ENCODE assay signal across 10 mouse cellular contexts in the genomic region with DNA sequence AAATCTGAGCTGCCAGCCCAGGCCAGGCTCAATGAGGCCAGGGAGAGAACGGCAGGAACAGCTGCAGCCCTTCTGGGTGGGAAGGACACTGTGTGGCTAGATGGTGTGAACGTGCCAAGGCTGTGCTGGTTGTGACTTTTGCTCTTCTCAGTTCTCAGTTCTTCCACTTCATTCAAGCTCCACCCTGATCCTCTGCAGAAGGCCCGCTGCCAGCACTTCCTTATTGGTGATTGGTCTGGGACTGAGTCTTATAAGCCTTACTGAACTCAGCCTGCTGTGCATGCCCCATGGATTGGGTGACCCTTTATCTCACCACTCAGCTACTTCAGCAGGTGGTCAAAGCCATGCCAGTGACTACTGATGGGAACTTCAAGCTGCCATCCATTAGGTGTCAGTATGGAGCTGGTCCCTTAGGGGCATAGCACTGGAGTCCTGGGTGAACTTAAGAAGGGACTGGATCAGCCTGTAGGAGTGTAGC. TPM values are rescaled to one million over a fixed set of nuclear protein-coding genes. Genes with fewer than 3 reads are reported as not detected.
A peak's percentile ranks its signal among the peaks of the same experiment; 100 is the strongest.
DNase-seq lines count a peak whose midpoint lies in the region; ATAC-seq and TF ChIP-seq lines count a peak whose summit lies in the region.
"Had no signal": no experiment of that assay in that cellular context is flagged by ENCODE, and none has a peak within 500 bp of the region (broad histone marks: within the 10 kb centered on the region; RNA-seq: fewer than 3 reads in every experiment).

No protein-coding gene starts in this region.

- H3K36me3 ChIP-seq in thymus, adult 2 months (ENCODE audit: control insufficient read depth, insufficient read depth, low read length) = no peaks in the 10 kb centered on the region
- no peaks in the 10 kb centered on the region for H3K36me3 ChIP-seq in intestine, embryonic 15.5 days
- H3K36me3 ChIP-seq in midbrain, embryonic 14.5 days (ENCODE audit: control insufficient read depth, insufficient read depth, low read length) = no peaks in the 10 kb centered on the region
- H3K36me3 ChIP-seq: G1E; midbrain, embryonic 12.5 days had no signal

- ATAC-seq in intestine, embryonic 15.5 days = peak; percentile 53
- ATAC-seq in midbrain, embryonic 14.5 days (ENCODE audit: low FRiP score, low TSS enrichment) = no peak

- peak; percentile 45 to 48 for DNase-seq in cerebellum, adult 2 months
- DNase-seq in cerebellum, adult 11-12 months = no peak
- DNase-seq in thymus, adult 2 months = peak; percentile 1
- DNase-seq in thymus, postnatal 36 days = no peak
- no peak for DNase-seq in Muller cell, postnatal 12 days (ENCODE audit: inconsistent ontology term)
- DNase-seq in yolk sac, embryonic 10.5 days (ENCODE audit: low spot score) = no peak
- DNase-seq in midbrain, embryonic 14.5 days = no peak

- no peak overlapping the region for H3K4me3 ChIP-seq in cerebellum, adult 2 months (replicated peaks; ENCODE audit: insufficient read depth, low read depth, low read length)
- H3K4me3 ChIP-seq in thymus, adult 2 months (ENCODE audit: control insufficient read depth, insufficient read depth, low read length) = no peak overlapping the region
- H3K4me3 ChIP-seq in intestine, embryonic 15.5 days (replicated peaks) = no peak overlapping the region
- no peak overlapping the region for H3K4me3 ChIP-seq in midbrain, embryonic 14.5 days (replicated peaks; ENCODE audit: low read depth, low read length)
- H3K4me3 ChIP-seq: midbrain, embryonic 12.5 days had no signal

- no peak overlapping the region for H3K4me2 ChIP-seq in intestine, embryonic 15.5 days (replicated peaks)
- no peak overlapping the region for H3K4me2 ChIP-seq in midbrain, embryonic 14.5 days (ENCODE audit: low read length)
- H3K4me2 ChIP-seq: midbrain, embryonic 12.5 days had no signal

- H3K9me3 ChIP-seq in intestine, embryonic 15.5 days = no peaks in the 10 kb centered on the region
- no peaks in the 10 kb centered on the region for H3K9me3 ChIP-seq in midbrain, embryonic 14.5 days (ENCODE audit: control insufficient read depth, low read length)
- H3K9me3 ChIP-seq: G1E; midbrain, embryonic 12.5 days had no signal

- no peak overlapping the region for H3K9ac ChIP-seq in intestine, embryonic 15.5 days
- no peak overlapping the region for H3K9ac ChIP-seq in midbrain, embryonic 14.5 days (replicated peaks; ENCODE audit: low read length)
- H3K9ac ChIP-seq: midbrain, embryonic 12.5 days had no signal

- H3K4me1 ChIP-seq in cerebellum, adult 2 months (ENCODE audit: control insufficient read depth, insufficient read depth, low read length) = peaks cover 39% of the 10 kb centered on the region
- no peaks in the 10 kb centered on the region for H3K4me1 ChIP-seq in thymus, adult 2 months (replicated peaks; ENCODE audit: control insufficient read depth, insufficient read depth, low read length)
- no peaks in the 10 kb centered on the region for H3K4me1 ChIP-seq in intestine, embryonic 15.5 days (replicated peaks)
- H3K4me1 ChIP-seq in midbrain, embryonic 14.5 days (ENCODE audit: control insufficient read depth, insufficient read depth, low read length) = no peaks in the 10 kb centered on the region
- H3K4me1 ChIP-seq: midbrain, embryonic 12.5 days had no signal

- no peaks in the 10 kb centered on the region for H3K27me3 ChIP-seq in cerebellum, adult 2 months (ENCODE audit: control insufficient read depth, insufficient read depth, low read length)
- H3K27me3 ChIP-seq in thymus, adult 2 months (ENCODE audit: control insufficient read depth, insufficient read depth, low read length) = no peaks in the 10 kb centered on the region
- no peaks in the 10 kb centered on the region for H3K27me3 ChIP-seq in intestine, embryonic 15.5 days (replicated peaks)
- no peaks in the 10 kb centered on the region for H3K27me3 ChIP-seq in midbrain, embryonic 14.5 days (ENCODE audit: control insufficient read depth, insufficient read depth, low read length)
- H3K27me3 ChIP-seq: midbrain, embryonic 12.5 days had no signal

- TF ChIP-seq CTCF in cerebellum, adult 2 months (IDR thresholded peaks at IDR 0.05; ENCODE audit: borderline replicate concordance, insufficient read depth, low read depth, low read length) = peak; percentile 42; the same call in 1 of the 2 replicates
- TF ChIP-seq CTCF in thymus, adult 2 months (IDR thresholded peaks at IDR 0.05; ENCODE audit: borderline replicate concordance, control insufficient read depth, extremely low read depth, insufficient read depth, low read length, poor library complexity) = no peak

- TF ChIP-seq POLR2A in cerebellum, adult 2 months (IDR thresholded peaks at IDR 0.05; ENCODE audit: borderline replicate concordance, insufficient read depth, low read length) = no peak
- TF ChIP-seq POLR2A in thymus, adult 2 months (IDR thresholded peaks at IDR 0.05; ENCODE audit: control insufficient read depth, extremely low read depth, insufficient read depth, low read length, poor library complexity) = no peak

- 23% methylated on average over 3 of the region's 3 CpGs for WGBS in cerebellum, adult 2 months
- 44% methylated on average over 3 of the region's 3 CpGs for WGBS in thymus, adult 2 months
- WGBS in intestine, embryonic 15.5 days = 46% methylated on average over 3 of the region's 3 CpGs
- 77% methylated on average over 3 of the region's 3 CpGs for WGBS in midbrain, embryonic 14.5 days

- H3K27ac ChIP-seq in cerebellum, adult 2 months (ENCODE audit: insufficient read depth, low read length) = peak overlapping the region; percentile 97
- H3K27ac ChIP-seq in thymus, adult 2 months (ENCODE audit: control insufficient read depth, insufficient read depth, low read length) = no peak overlapping the region
- H3K27ac ChIP-seq in intestine, embryonic 15.5 days = no peak overlapping the region
- no peak overlapping the region for H3K27ac ChIP-seq in midbrain, embryonic 14.5 days (replicated peaks; ENCODE audit: low read depth, low read length)
- H3K27ac ChIP-seq: midbrain, embryonic 12.5 days had no signal

RNA-seq across cellular contexts. Expression of gene Atp2b3, which starts 23.6 kb away (rescaled TPM):
- 113 and 144 TPM in 2 replicates for polyA plus RNA-seq in cerebellum, adult 2 months (2012; rRNA removed)
- polyA plus RNA-seq in thymus, adult 2 months (2012; rRNA removed) = 0.05 and 0.06 TPM in 2 replicates
- 0.26 and 0.28 TPM in 2 replicates for polyA plus RNA-seq in intestine, embryonic 15.5 days (2015; fragmentation: Nextera tagmentation; extraction: Ambion mirVana)
- polyA plus RNA-seq in midbrain, embryonic 14.5 days (2014; fragmentation: Nextera tagmentation; extraction: Ambion mirVana) = 4.9 and 5.0 TPM in 2 replicates
- polyA plus RNA-seq: G1E had no signal

RNA-seq across cellular contexts. Expression of gene Bgn, which starts 43.0 kb away (rescaled TPM):
- 14.2 and 17.2 TPM in 2 replicates for polyA plus RNA-seq in cerebellum, adult 2 months (2012; rRNA removed)
- polyA plus RNA-seq in thymus, adult 2 months (2012; rRNA removed) = 83.6 and 91.6 TPM in 2 replicates
- 48.5 and 52.7 TPM in 2 replicates for polyA plus RNA-seq in intestine, embryonic 15.5 days (2015; fragmentation: Nextera tagmentation; extraction: Ambion mirVana)
- polyA plus RNA-seq in midbrain, embryonic 14.5 days (2014; fragmentation: Nextera tagmentation; extraction: Ambion mirVana) = 9.2 and 30.6 TPM in 2 replicates
- polyA plus RNA-seq: G1E had no signal

Comparison
In these comparisons a context has a peak if more than half of its experiments do, and no peak if none do; other contexts are left out.
1. DNase-seq: peak in cerebellum, adult 2 months (2 of 2) and thymus, adult 2 months (single experiment); none in cerebellum, adult 11-12 months (single experiment), thymus, postnatal 36 days (0 of 2), Muller cell, postnatal 12 days (single experiment), yolk sac, embryonic 10.5 days (single experiment) and midbrain, embryonic 14.5 days (single experiment).
2. RNA of gene Atp2b3, which starts 23.6 kb away (polyA plus RNA-seq): 113 to 144 TPM in cerebellum, adult 2 months; 4.9 to 5.0 TPM in midbrain, embryonic 14.5 days, 0.26 to 0.28 TPM in intestine, embryonic 15.5 days and 0.05 to 0.06 TPM in thymus, adult 2 months; every median in the first group is over 10 times any median in the second.